Mouse (Mus musculus) thymus, adult 18-20 months (tissue): ENCODE measurements around the gene Pik3ap1.

Experiments
- DNase-seq, 2 experiments: peaks; one replicate each; pipeline ENCODE4 v3.0.0; 2022; ENCODE audit warnings: mixed read lengths in 2 of 2

Pik3ap1 gene

GRCm38 (mm10) chr19:41369557-41370460 is 15.1 kb downstream of the Pik3ap1 start:
- DNase-seq, result no peak

- no peak for DNase-seq
Measured at GRCm38 (mm10) chr19:41366854-41367517, 17.9 kb downstream of the Pik3ap1 start.

- DNase-seq, result no peak
Measured at GRCm38 (mm10) chr19:41366192-41366853, 18.6 kb downstream of the Pik3ap1 start.

DNA sequence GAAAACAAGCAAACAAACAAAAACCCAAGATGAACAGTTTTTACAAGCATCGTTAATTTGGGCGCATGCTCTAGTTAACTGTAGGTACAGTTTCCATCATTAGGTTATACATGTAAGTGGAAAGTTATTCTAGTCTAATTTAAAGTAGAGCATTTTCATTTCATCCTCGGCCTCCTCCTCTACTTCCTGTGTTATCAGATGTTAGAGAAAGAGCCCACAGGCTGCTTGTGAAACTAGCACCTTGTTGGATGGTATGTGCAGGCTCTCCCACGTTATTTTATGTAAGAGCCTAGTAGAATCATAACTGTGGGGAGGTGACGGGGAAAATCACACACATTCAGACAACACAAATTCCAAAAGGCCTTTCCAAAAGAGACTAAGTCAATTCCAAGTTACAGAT is 19.3 kb downstream of the Pik3ap1 start:
- no peak for DNase-seq

GRCm38 (mm10) chr19:41364509-41364908 is 20.4 kb downstream of the Pik3ap1 start:
- DNase-seq, result no peak

DNA sequence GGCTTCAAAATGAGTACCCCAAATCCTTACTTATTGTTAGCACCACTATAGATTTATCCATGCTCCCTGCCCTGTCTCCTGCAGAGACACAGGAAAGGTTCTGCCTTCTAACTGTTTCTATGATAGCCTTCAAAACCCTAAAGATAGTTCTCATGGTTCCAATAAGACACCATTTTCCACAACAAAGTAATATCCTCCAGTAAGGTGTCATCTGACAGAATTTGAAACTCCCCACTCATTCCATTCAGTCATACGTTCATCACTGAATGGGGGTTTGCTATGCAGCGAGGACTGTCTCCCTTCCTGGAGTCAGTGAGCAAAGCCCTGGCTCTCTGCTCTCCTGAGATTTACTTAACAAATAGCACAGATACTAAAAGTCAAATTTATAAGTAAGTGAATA is 21.9 kb downstream of the Pik3ap1 start:
- no peak for DNase-seq

- DNase-seq, result no peak
Measured at GRCm38 (mm10) chr19:41360459-41360858, 24.4 kb downstream of the Pik3ap1 start.

DNA sequence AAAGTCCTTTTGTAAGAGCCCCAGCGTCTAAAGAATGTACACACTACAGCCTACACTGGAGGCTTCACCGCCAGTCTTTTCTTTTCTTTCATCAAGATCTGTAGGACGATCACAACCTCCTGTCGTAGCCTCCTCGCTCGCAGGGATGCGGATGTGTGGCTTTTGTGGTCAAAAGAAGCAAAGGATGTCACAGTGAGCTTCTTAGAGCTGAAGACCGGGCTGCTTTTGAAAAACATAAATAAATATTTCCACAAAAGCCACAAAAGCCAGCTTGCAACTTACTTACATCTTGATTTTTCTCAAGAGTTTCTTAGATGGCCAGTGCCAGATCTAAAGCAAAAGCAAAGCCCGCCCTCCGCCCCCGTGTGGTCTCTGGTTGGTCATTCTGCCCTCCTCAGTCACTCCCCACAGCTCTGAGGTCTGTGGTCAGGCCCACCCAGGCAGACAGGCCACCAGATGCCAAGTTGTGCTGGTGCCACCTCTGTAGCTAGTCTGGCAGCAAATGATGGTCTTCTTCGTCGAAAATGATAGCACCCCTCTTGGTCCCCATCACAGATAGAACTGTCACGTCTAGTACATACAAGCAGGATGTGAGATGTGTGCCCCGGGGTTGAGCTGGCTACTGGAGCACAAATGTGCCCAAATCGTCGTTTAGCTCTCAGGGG is 30.5 kb downstream of the Pik3ap1 start:
- DNase-seq, result peak; percentile 39 to 64

DNA sequence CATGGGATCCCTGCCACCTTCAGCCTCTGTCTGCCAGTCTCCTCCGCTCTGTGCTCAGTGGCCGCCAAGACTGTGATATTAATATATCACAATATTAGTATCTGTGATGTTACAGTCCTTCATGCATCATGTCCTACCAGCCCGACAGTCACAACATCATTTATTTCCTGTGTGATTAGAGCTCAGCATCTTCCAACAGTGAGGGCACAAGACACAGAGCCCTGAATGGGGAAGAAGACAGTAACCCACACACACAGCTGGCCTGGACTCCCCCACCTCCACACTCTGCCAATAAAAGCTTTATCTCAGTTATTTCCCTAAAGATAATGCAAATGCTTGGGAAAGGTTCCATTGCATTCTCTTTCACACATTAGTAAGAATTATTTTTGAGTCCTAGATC is 35.3 kb downstream of the Pik3ap1 start:
- no peak for DNase-seq

- no peak for DNase-seq
Measured at GRCm38 (mm10) chr19:41348161-41348560, 36.7 kb downstream of the Pik3ap1 start.

DNA sequence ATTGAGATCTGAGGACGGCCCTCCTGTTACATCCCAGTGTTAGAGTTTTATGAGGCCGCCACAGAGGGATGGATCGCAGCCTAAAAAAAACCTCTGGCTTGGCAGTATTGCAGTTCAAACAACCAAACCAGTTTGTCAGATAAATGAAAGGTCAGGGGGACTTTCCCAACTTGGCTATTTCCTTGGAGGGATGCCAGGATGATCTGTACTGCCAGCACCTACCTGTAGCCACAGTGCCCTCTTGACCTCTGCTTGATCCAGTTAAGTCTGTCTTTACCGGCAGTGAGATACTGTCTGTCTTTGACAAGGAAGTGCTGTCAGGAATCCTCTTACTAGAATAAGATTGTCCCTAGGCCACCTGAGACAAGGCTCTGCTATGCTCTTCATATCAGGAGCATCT is 37.6 kb downstream of the Pik3ap1 start:
- no peak for DNase-seq

DNA sequence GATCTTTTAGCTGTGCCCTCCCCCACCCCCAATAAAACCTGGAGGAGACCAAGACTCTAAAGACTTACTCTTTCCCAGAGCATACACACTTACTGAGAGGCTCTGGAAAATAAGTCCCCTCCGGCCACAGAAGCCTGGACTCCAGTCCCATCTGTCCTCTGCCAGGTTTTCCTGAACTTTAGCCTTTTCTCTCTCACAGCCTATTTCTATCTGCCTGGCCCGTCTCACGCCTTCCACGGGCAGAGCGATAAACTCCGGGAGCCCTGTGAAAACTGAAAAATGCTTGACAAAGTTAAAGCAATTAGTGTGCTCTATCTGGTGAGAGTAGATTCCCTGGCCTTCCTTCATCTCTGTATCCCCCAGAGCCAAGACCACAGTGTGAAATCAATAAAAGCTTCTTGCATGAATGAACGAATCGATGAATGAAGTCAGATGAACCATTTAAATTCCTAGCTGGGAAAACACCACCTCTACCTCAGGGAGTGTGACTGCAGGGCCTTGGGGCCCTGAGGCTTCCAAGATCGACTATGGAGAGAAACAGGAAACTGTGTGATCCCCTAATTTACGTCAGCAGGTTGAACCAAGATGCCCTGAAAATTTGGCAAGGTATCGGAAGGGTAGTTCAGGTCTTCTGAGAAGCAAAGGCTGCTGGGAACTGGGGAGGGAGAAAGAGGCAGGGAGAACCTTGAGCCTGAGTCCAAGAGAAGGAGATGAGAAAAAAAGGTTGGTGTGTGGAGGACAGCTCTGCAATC is 38.6 kb downstream of the Pik3ap1 start:
- no peak for DNase-seq

DNA sequence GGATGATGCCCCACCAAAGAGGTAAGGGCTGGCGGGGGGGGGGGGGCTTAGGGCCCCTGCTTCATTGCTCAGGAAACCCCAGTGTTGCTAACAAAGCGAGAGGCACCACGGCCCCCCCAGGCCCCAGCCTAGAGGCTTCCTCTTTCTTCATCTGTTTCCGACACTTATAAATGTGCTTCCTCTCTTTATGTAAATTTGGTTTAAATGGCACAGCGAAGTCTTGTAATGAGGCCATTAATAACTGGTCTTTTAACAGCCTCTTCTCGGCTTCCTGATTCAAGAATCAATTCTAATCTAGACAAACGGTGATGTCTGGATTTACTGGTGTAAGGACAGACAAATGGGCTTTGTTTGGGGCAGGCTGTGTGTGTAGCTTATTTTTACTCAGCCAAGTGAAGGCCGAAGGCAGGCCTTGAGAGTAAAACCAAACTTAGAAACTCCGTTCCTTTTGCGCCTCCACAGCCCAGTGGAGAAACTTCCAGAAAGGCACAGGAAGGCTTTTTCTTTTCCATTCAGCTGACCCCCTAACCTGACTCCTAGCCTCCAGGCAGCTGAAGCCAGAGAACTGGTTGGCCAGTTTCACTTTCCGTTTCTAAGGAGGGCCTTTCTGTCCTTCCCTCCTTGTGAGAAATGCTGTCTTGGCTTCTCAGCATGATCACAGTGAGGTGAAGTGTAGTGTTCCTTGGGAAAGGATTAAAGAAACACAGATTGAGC is 39.7 kb downstream of the Pik3ap1 start:
- DNase-seq, result peak in 1 of 2 experiments; percentile 42

DNA sequence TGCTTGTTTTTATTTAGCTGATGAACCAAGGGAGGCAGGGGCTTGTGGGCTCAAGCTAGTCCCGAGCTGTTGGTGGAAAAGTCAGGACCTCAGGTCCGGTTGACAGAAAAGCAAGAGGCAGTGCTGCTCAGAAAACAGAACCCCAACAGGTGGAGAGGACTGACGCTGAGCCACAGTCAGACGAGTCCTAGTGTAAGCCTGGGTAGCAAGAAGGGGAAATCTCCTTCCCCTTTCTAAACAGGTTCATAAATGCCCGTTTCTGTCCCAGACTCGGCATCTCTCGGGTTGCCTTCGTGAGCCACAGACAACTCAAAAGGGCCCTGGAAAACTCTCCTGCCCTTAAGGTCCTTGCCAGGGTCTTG is 40.3 kb downstream of the Pik3ap1 start:
- DNase-seq, result no peak

- no peak for DNase-seq
Measured at GRCm38 (mm10) chr19:41342592-41343090, 42.3 kb downstream of the Pik3ap1 start.

DNA sequence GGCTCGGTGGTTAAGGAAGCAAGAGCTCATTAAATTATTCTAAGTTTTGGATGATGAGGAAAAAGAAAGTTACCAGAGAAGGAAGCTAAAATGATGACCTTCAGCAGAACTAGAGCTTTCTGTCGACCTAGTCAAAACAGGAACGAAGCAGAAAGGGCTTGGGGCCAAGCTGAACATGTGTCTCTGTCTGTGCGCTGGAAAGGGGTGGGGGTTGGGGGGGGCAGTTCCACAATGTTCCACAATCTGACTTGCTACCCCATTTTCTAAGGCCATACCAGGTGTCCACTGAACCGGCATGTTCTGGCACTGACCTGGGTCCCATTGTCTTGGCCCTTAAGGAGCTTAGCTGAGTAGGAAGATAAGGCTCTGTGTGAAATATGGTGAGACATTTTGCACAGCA is 43.2 kb downstream of the Pik3ap1 start:
- no peak for DNase-seq

DNA sequence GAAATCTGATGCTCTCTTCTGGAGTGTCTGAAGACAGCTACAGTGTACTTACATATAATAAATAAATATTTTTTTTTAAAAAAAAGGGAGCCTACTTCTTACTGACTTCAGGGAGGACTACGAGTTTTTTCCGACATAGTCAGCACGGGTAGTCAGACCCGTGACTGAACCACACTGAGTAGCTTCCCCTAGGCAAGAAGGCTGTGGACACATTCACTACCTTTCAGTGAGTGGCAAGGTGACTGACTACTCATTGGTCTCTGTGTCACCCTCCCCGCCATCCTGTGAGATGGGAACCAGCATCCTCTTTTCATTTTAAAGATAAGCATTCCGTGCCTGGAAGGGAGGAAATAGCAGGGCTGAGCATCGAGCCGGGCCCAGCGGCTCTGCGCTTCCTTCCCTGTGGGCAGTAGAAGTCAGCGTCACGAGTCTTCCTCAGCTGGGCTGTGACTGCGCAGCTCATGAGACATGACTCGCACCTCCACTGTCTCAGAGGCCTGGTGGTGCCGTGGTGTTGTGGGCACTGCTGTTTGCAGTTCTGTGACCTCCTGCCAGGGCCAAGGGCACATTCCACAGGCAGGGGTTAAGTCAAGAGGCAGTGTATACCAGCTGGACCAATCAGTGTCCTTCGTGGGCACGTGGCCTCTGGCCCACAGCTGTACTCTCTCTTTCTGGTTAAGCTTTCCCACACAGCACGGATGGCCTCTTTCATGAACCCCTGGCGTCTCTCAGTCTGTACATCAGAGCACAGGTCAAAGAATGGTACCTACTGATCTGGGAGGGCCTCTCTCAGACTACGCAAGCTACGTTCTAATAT is 45.7 kb downstream of the Pik3ap1 start:
- DNase-seq, result peak; percentile 20 to 29

GRCm38 (mm10) chr19:41338379-41338778 is 46.5 kb downstream of the Pik3ap1 start:
- no peak for DNase-seq

- no peak for DNase-seq
Measured at GRCm38 (mm10) chr19:41335721-41336120, 49.2 kb downstream of the Pik3ap1 start.

DNA sequence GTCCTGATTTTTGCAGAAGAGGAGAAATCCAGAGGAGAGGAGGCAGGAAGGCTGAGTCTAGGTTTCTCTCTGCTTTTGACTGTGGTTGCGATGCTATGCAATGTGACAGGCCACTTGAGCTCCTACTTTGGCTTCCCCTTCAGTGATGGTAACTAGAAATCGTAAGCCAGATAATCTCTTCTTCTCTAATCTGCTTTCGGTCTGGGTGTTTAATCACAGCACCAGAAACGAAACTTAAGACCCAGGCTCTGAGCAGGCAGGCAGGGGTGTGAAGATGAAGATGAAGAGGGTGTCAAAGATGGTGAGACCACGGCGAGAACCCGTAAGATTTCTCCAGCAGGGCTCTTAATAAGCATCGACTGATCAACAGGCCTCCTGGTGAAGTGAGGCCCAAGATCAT is 51.9 kb downstream of the Pik3ap1 start:
- no peak for DNase-seq

- DNase-seq, result peak in 1 of 2 experiments; percentile 28
Measured at GRCm38 (mm10) chr19:41332228-41332627, 52.7 kb downstream of the Pik3ap1 start.
